In the genomic region with DNA sequence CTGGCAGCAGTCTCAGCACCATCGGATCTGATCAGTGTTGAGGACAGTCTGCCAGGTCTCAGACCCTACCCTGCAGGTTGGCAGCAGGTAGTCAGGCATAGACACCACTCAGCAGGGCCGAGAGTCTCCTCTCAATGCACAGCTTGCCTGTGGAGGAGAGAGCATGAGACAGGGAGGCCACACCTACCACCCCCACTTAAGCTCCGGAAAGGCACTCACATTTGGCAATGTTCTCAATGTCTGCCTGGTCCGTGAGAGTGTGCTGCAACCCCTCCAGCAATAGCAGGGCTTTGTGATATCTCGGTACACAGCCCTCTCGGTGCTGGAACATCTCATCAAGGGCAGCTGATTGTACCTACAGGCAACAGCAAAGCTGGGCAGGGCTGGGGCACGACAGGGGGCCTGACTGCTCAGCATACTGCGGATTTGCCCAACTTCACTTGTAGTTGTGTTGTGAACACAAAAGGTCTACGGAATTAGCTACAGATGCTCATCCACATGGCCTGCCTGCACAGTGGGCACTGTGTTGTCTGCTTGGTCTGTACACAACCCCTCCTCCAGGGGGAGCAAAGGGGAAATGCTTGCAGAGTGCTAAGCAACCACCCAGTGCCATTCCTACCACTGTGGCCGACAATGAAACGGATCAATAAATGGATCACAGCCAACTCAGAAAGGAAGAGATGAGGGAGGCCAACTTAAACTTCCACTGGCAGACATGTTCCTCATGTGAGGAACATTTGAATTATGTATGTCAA, we compare ENCODE assay signal across 9 mouse cellular contexts. TPM values are rescaled to one million over a fixed set of nuclear protein-coding genes. Genes with fewer than 3 reads are reported as not detected.
DNase-seq lines count a peak whose midpoint lies in the region; ATAC-seq lines count a peak whose summit lies in the region.
"Had no signal": no experiment of that assay in that cellular context is flagged by ENCODE, and none has a peak within 500 bp of the region (broad histone marks: within the 10 kb centered on the region; RNA-seq: fewer than 3 reads in every experiment).

No protein-coding gene starts in this region.

- ATAC-seq in cerebellum, adult (ENCODE audit: insufficient number of reproducible peaks, low FRiP score, low TSS enrichment): peak; percentile 28; the same call in 1 of the 2 replicates
- ATAC-seq in intestine, embryonic 15.5 days: peak; percentile 65

- H3K9ac ChIP-seq in intestine, embryonic 15.5 days: no peak overlapping the region

- intact Hi-C loops in left cerebral cortex, postnatal 25 days (cut with DNase I): loop anchor here (5.0 kb wide), 1 partner anchor 476 kb away; no protein-coding TSS in a partner anchor
- intact Hi-C loops in left cerebral cortex, postnatal 4 days (cut with DNase I): no loop called here

- H3K4me3 ChIP-seq in intestine, embryonic 15.5 days (replicated peaks): no peak overlapping the region
- H3K4me3 ChIP-seq: megakaryocyte, embryonic 14.5 days had no signal

- no peaks in the 10 kb centered on the region for H3K9me3 ChIP-seq in intestine, embryonic 15.5 days
- H3K9me3 ChIP-seq: megakaryocyte, embryonic 14.5 days had no signal

- no peak overlapping the region for H3K4me2 ChIP-seq in intestine, embryonic 15.5 days (replicated peaks)

- DNase-seq in cerebellum, postnatal 4 days (ENCODE audit: low spot score in 2 of 2): no peak
- DNase-seq in left cerebral cortex, postnatal 25 days (ENCODE audit: low spot score in 2 of 2): peak; percentile 44 to 69
- no peak for DNase-seq in left cerebral cortex, postnatal 4 days
- peak; percentile 79 for DNase-seq in MN1 (ENCODE audit: low spot score)
- no peak for DNase-seq in spleen, adult 18-20 months
- no peak for DNase-seq in yolk sac, embryonic 10.5 days (ENCODE audit: low spot score)

- H3K27ac ChIP-seq in intestine, embryonic 15.5 days: no peak overlapping the region

- H3K4me1 ChIP-seq in intestine, embryonic 15.5 days (replicated peaks): 0 out of 2 replicates have a peak, but pooled peaks cover 2% of the 10 kb centered on the region

- H3K27me3 ChIP-seq in intestine, embryonic 15.5 days (replicated peaks): no peaks in the 10 kb centered on the region
- H3K27me3 ChIP-seq: megakaryocyte, embryonic 14.5 days had no signal

- peaks cover 48% of the 10 kb centered on the region for H3K36me3 ChIP-seq in intestine, embryonic 15.5 days

- WGBS in intestine, embryonic 15.5 days: 74% methylated on average over 11 of the region's 11 CpGs

RNA-seq across cellular contexts. Expression of gene Pus1, which starts 5.8 kb away (rescaled TPM):
- total RNA-seq in left cerebral cortex, postnatal 25 days (2021): 10 to 100 TPM; 18.2 to 21.4 TPM
- 10 to 100 TPM; 18.7 to 20.3 TPM for total RNA-seq in left cerebral cortex, postnatal 4 days (2021)
- polyA plus RNA-seq in intestine, embryonic 15.5 days (2015; fragmentation: Nextera tagmentation; extraction: Ambion mirVana): 64.1 and 69.3 TPM in 2 replicates

RNA-seq across cellular contexts. Expression of gene Ep400, which starts 15.7 kb away (rescaled TPM):
- 100 to 1,000 TPM in 1 of 2 experiments, 10 to 100 TPM in 1; 92.6 to 100 TPM for total RNA-seq in left cerebral cortex, postnatal 25 days (2021)
- total RNA-seq in left cerebral cortex, postnatal 4 days (2021): 100 to 1,000 TPM; 121 to 122 TPM
- 33.6 and 37.4 TPM in 2 replicates for polyA plus RNA-seq in intestine, embryonic 15.5 days (2015; fragmentation: Nextera tagmentation; extraction: Ambion mirVana)

RNA-seq across cellular contexts. Expression of gene Ulk1, which starts 23.6 kb away (rescaled TPM):
- total RNA-seq in left cerebral cortex, postnatal 25 days (2021): 10 to 100 TPM; 66.8 to 72.7 TPM
- total RNA-seq in left cerebral cortex, postnatal 4 days (2021): 100 to 1,000 TPM in 1 of 2 experiments, 10 to 100 TPM in 1; 94.5 to 101 TPM
- 10.3 and 12.4 TPM in 2 replicates for polyA plus RNA-seq in intestine, embryonic 15.5 days (2015; fragmentation: Nextera tagmentation; extraction: Ambion mirVana)

RNA-seq across cellular contexts. Expression of gene Hscb, which starts 53.3 kb away (rescaled TPM):
- 10 to 100 TPM in 1 of 2 experiments, 1 to 10 TPM in 1; 8.8 to 12.0 TPM for total RNA-seq in left cerebral cortex, postnatal 25 days (2021)
- 1 to 10 TPM; 6.3 to 8.0 TPM for total RNA-seq in left cerebral cortex, postnatal 4 days (2021)
- 36.7 and 36.9 TPM in 2 replicates for polyA plus RNA-seq in intestine, embryonic 15.5 days (2015; fragmentation: Nextera tagmentation; extraction: Ambion mirVana)

RNA-seq across cellular contexts. Expression of gene Chek2, which starts 53.5 kb away (rescaled TPM):
- 1 to 10 TPM; 1.2 to 1.4 TPM for total RNA-seq in left cerebral cortex, postnatal 25 days (2021)
- total RNA-seq in left cerebral cortex, postnatal 4 days (2021): 1 to 10 TPM; 2.6 to 3.0 TPM
- polyA plus RNA-seq in intestine, embryonic 15.5 days (2015; fragmentation: Nextera tagmentation; extraction: Ambion mirVana): 35.7 and 36.4 TPM in 2 replicates

Comparison
In these comparisons a context has a peak if more than half of its experiments do, and no peak if none do; other contexts are left out.
1. DNase-seq: peak in left cerebral cortex, postnatal 25 days (2 of 2) and MN1 (single experiment); none in cerebellum, postnatal 4 days (0 of 2), left cerebral cortex, postnatal 4 days (single experiment), spleen, adult 18-20 months (0 of 2) and yolk sac, embryonic 10.5 days (single experiment).